20 mouse cellular contexts compared by ENCODE assay signal in genomic region chr7:75222704-75223431, GRCm38 (mm10).
A peak's percentile ranks its signal among the peaks of the same experiment; 100 is the strongest.
DNase-seq lines count a peak whose midpoint lies in the region; ATAC-seq and TF ChIP-seq lines count a peak whose summit lies in the region.
"Had no signal": no experiment of that assay in that cellular context is flagged by ENCODE, and none has a peak within 500 bp of the region (broad histone marks: within the 10 kb centered on the region; RNA-seq: fewer than 3 reads in every experiment).

No protein-coding gene starts in this region.

- no peak overlapping the region for H3K9ac ChIP-seq in lung, embryonic 15.5 days
- H3K9ac ChIP-seq in lung, postnatal 0 days (replicated peaks; ENCODE audit: low read depth) = no peak overlapping the region
- H3K9ac ChIP-seq: embryonic facial prominence, embryonic 12.5 days; forebrain, embryonic 13.5 days; forebrain, embryonic 15.5 days had no signal

- TF ChIP-seq EP300 in lung, postnatal 0 days (IDR thresholded peaks at IDR 0.05) = no peak

- H3K27ac ChIP-seq in left cerebral cortex, adult 2 months = peak overlapping the region; percentile 61
- peak overlapping the region; percentile 25; the same call in 1 of the 2 replicates for H3K27ac ChIP-seq in lung, embryonic 15.5 days
- H3K27ac ChIP-seq in lung, postnatal 0 days (ENCODE audit: low read length) = no peak overlapping the region
- H3K27ac ChIP-seq: embryonic facial prominence, embryonic 10.5 days; embryonic facial prominence, embryonic 12.5 days; forebrain, embryonic 13.5 days; forebrain, embryonic 15.5 days had no signal

- no peak for DNase-seq in left cerebral cortex, adult 2 months (ENCODE audit: extremely low spot score in 1 of 2, low spot score in 2 of 2)
- no peak for DNase-seq in left cerebral cortex, postnatal 14 days (ENCODE audit: low spot score in 2 of 2)
- no peak for DNase-seq in lung, postnatal 4 days
- peak; percentile 9 for DNase-seq in lung, postnatal 0 days (ENCODE audit: low spot score)
- DNase-seq in lung, postnatal 25 days (ENCODE audit: low spot score) = no peak
- no peak for DNase-seq in ovary, postnatal 36 days (ENCODE audit: low spot score)
- DNase-seq: adrenal gland, adult 2 months; adrenal gland, postnatal 10 days; adrenal gland, postnatal 25 days; cerebellum, adult 11 months; cerebellum, adult 18-20 months; cerebellum, adult 8-10 months; cerebellum, adult 9-11 months; cerebellum, postnatal 14 days; cerebellum, postnatal 36 days had no signal

- H3K4me1 ChIP-seq in lung, embryonic 15.5 days = no peaks in the 10 kb centered on the region
- no peaks in the 10 kb centered on the region for H3K4me1 ChIP-seq in lung, postnatal 0 days (ENCODE audit: insufficient read depth, low read depth, low read length)
- H3K4me1 ChIP-seq: embryonic facial prominence, embryonic 10.5 days; embryonic facial prominence, embryonic 12.5 days had no signal

- peak; percentile 67; the same call in 1 of the 2 replicates for ATAC-seq in lung, embryonic 15.5 days (ENCODE audit: borderline replicate concordance, extremely low read depth, low FRiP score, low TSS enrichment)
- no peak for ATAC-seq in lung, postnatal 0 days
- ATAC-seq: forebrain, embryonic 13.5 days; forebrain, embryonic 15.5 days had no signal

- TF ChIP-seq CTCF in left cerebral cortex, adult 2 months (IDR thresholded peaks at IDR 0.05) = no peak
- no peak for TF ChIP-seq CTCF in lung, postnatal 0 days (IDR thresholded peaks at IDR 0.05)

- 36% methylated on average over 7 of the region's 7 CpGs for WGBS in lung, embryonic 15.5 days
- WGBS in lung, postnatal 0 days = 43% methylated on average over 7 of the region's 7 CpGs

- no peaks in the 10 kb centered on the region for H3K9me3 ChIP-seq in lung, embryonic 15.5 days
- no peaks in the 10 kb centered on the region for H3K9me3 ChIP-seq in lung, postnatal 0 days (ENCODE audit: low read length)
- H3K9me3 ChIP-seq: embryonic facial prominence, embryonic 10.5 days; embryonic facial prominence, embryonic 12.5 days; forebrain, embryonic 15.5 days had no signal

- H3K36me3 ChIP-seq in lung, embryonic 15.5 days = no peaks in the 10 kb centered on the region
- H3K36me3 ChIP-seq in lung, postnatal 0 days (ENCODE audit: insufficient read depth, low read length) = no peaks in the 10 kb centered on the region
- H3K36me3 ChIP-seq: embryonic facial prominence, embryonic 10.5 days; embryonic facial prominence, embryonic 12.5 days; forebrain, embryonic 15.5 days had no signal

- H3K4me3 ChIP-seq in left cerebral cortex, adult 2 months = no peak overlapping the region
- H3K4me3 ChIP-seq in lung, embryonic 15.5 days = no peak overlapping the region
- no peak overlapping the region for H3K4me3 ChIP-seq in lung, postnatal 0 days (ENCODE audit: low read depth, low read length)
- H3K4me3 ChIP-seq: embryonic facial prominence, embryonic 10.5 days; embryonic facial prominence, embryonic 12.5 days; forebrain, embryonic 13.5 days; forebrain, embryonic 15.5 days had no signal

- H3K4me2 ChIP-seq in lung, embryonic 15.5 days = no peak overlapping the region
- H3K4me2 ChIP-seq in lung, postnatal 0 days (replicated peaks; ENCODE audit: low read depth, low read length) = no peak overlapping the region
- H3K4me2 ChIP-seq: embryonic facial prominence, embryonic 12.5 days; forebrain, embryonic 13.5 days; forebrain, embryonic 15.5 days had no signal

- intact Hi-C loops in left cerebral cortex, adult 2 months (cut with DNase I) = no loop called here
- intact Hi-C loops in left cerebral cortex, postnatal 14 days (cut with DNase I) = no loop called here

- no peaks in the 10 kb centered on the region for H3K27me3 ChIP-seq in lung, embryonic 15.5 days
- no peaks in the 10 kb centered on the region for H3K27me3 ChIP-seq in lung, postnatal 0 days (replicated peaks; ENCODE audit: insufficient read depth, low read length)
- H3K27me3 ChIP-seq: embryonic facial prominence, embryonic 12.5 days; forebrain, embryonic 13.5 days; forebrain, embryonic 15.5 days had no signal
